12 mouse cellular contexts compared by ENCODE assay signal in the genomic region with DNA sequence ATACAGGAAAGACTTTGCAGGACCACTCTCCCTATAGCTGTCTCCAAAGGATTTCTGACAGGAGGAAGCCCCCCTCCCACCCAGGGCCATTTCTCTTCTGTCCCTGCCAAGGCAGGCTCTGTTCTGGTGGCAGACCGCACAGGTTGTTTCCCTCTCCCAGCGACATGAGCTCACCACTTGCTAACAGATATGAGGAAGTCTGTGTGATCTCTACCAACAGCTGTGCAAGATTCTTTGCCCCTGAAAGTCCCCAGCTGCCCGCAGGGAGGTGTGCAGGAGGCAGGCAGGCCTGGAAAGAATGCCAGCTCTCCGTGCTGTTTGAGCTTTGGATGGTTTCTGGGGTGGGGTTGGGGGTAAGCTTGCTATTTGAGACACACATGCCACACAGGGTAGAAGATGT. TPM values are rescaled to one million over a fixed set of nuclear protein-coding genes. Genes with fewer than 3 reads are reported as not detected.
DNase-seq lines count a peak whose midpoint lies in the region; ATAC-seq and TF ChIP-seq lines count a peak whose summit lies in the region.
"Had no signal": no experiment of that assay in that cellular context is flagged by ENCODE, and none has a peak within 500 bp of the region (broad histone marks: within the 10 kb centered on the region; RNA-seq: fewer than 3 reads in every experiment).

No protein-coding gene starts in this region.

- no peak for DNase-seq in heart, adult 2 months
- DNase-seq in A20 (ENCODE audit: low read depth, low spot score): peak; percentile 18
- DNase-seq in embryonic facial prominence, embryonic 14.5 days (ENCODE audit: low spot score): peak; percentile 88
- DNase-seq in mesoderm, embryonic 11.5 days (ENCODE audit: low read depth, low spot score): peak; percentile 42
- DNase-seq in frontal cortex, postnatal 36 days (ENCODE audit: low spot score in 2 of 2): no peak
- DNase-seq in left cerebral cortex, postnatal 36 days (ENCODE audit: low spot score in 2 of 2): no peak
- DNase-seq in natural killer cell, adult 2 months (ENCODE audit: low spot score in 2 of 2): no peak
- DNase-seq: gastrocnemius, postnatal 25 days had no signal

- intact Hi-C loops in heart, adult 2 months (cut with DNase I): no loop called here
- intact Hi-C loops in left cerebral cortex, postnatal 36 days (cut with DNase I): no loop called here

- no peak for TF ChIP-seq EP300 in heart, adult 2 months (IDR thresholded peaks at IDR 0.05; ENCODE audit: insufficient read depth, low read depth, low read length)

- no peaks in the 10 kb centered on the region for H3K36me3 ChIP-seq in heart, embryonic 14.5 days (ENCODE audit: control insufficient read depth, insufficient read depth, low read length)
- no peaks in the 10 kb centered on the region for H3K36me3 ChIP-seq in heart, adult 2 months (ENCODE audit: control insufficient read depth, insufficient read depth, low read length)
- no peaks in the 10 kb centered on the region for H3K36me3 ChIP-seq in embryonic facial prominence, embryonic 14.5 days (ENCODE audit: control insufficient read depth, insufficient read depth, low read length)
- H3K36me3 ChIP-seq: limb, embryonic 12.5 days had no signal

- 0 out of 2 replicates have a peak overlapping the region, but pooled peaks have one; percentile 5 for H3K9ac ChIP-seq in heart, embryonic 14.5 days (ENCODE audit: low read length)
- H3K9ac ChIP-seq in heart, adult 2 months (ENCODE audit: low read depth, low read length): no peak overlapping the region
- H3K9ac ChIP-seq in embryonic facial prominence, embryonic 14.5 days (ENCODE audit: low read depth, low read length): no peak overlapping the region
- H3K9ac ChIP-seq: limb, embryonic 12.5 days had no signal

- TF ChIP-seq CTCF in heart, adult 2 months (IDR thresholded peaks at IDR 0.05): no peak

- H3K27ac ChIP-seq in heart, embryonic 14.5 days (replicated peaks in 1 of 2; ENCODE audit: control insufficient read depth in 1 of 2, insufficient read depth in 1 of 2, low read depth in 2 of 2, low read length in 2 of 2): no peak overlapping the region
- H3K27ac ChIP-seq in heart, adult 2 months: no peak overlapping the region
- no peak overlapping the region for H3K27ac ChIP-seq in embryonic facial prominence, embryonic 14.5 days (replicated peaks; ENCODE audit: low read depth, low read length)
- H3K27ac ChIP-seq: layer of hippocampus, adult 2 months; limb, embryonic 12.5 days; macrophage had no signal

- peaks cover 0 to 4% of the 10 kb centered on the region in 2 experiments; a peak in 2 of 4 replicates for H3K4me1 ChIP-seq in heart, embryonic 14.5 days (ENCODE audit: control insufficient read depth in 2 of 2, insufficient read depth in 2 of 2, low read length in 2 of 2)
- H3K4me1 ChIP-seq in heart, adult 2 months (ENCODE audit: control insufficient read depth, insufficient read depth, low read length): no peaks in the 10 kb centered on the region
- peaks cover 12% of the 10 kb centered on the region for H3K4me1 ChIP-seq in embryonic facial prominence, embryonic 14.5 days (ENCODE audit: control insufficient read depth, insufficient read depth, low read length)

- H3K79me2 ChIP-seq in heart, adult 2 months (replicated peaks; ENCODE audit: control insufficient read depth, insufficient read depth, low read length): no peaks in the 10 kb centered on the region

- WGBS in heart, embryonic 14.5 days: 7% methylated on average over 4 of the region's 4 CpGs
- WGBS in heart, adult 2 months: 16% methylated on average over 4 of the region's 4 CpGs
- WGBS in embryonic facial prominence, embryonic 14.5 days: 16% methylated on average over 4 of the region's 4 CpGs

- no peak for ATAC-seq in heart, embryonic 14.5 days (ENCODE audit: insufficient number of reproducible peaks, insufficient read depth, low FRiP score, low read depth)
- ATAC-seq in embryonic facial prominence, embryonic 14.5 days (ENCODE audit: low read depth): peak; percentile 71

- no peak for TF ChIP-seq POLR2A in heart, adult 2 months (IDR thresholded peaks at IDR 0.05; ENCODE audit: insufficient read depth, low read depth, low read length)

- H3K4me2 ChIP-seq in heart, embryonic 14.5 days (ENCODE audit: low read length): no peak overlapping the region
- H3K4me2 ChIP-seq in embryonic facial prominence, embryonic 14.5 days (ENCODE audit: low read depth, low read length): no peak overlapping the region
- H3K4me2 ChIP-seq: limb, embryonic 12.5 days had no signal

- H3K9me3 ChIP-seq in heart, embryonic 14.5 days (ENCODE audit: control insufficient read depth, low read length): no peaks in the 10 kb centered on the region
- no peaks in the 10 kb centered on the region for H3K9me3 ChIP-seq in embryonic facial prominence, embryonic 14.5 days (ENCODE audit: control insufficient read depth, low read length)
- H3K9me3 ChIP-seq: limb, embryonic 12.5 days had no signal

- no peak overlapping the region for H3K4me3 ChIP-seq in heart, embryonic 14.5 days (ENCODE audit: control insufficient read depth in 1 of 2, insufficient read depth in 1 of 2, low read depth in 1 of 2, low read length in 2 of 2)
- no peak overlapping the region for H3K4me3 ChIP-seq in heart, adult 2 months
- H3K4me3 ChIP-seq in embryonic facial prominence, embryonic 14.5 days (ENCODE audit: low read depth, low read length): no peak overlapping the region
- H3K4me3 ChIP-seq: layer of hippocampus, adult 2 months; limb, embryonic 12.5 days had no signal

- no peaks in the 10 kb centered on the region; the same call in 1 of the 2 replicates for H3K27me3 ChIP-seq in heart, embryonic 14.5 days (ENCODE audit: control insufficient read depth, insufficient read depth, low read length)
- no peaks in the 10 kb centered on the region; the same call in 1 of the 2 replicates for H3K27me3 ChIP-seq in heart, adult 2 months (ENCODE audit: control insufficient read depth, insufficient read depth, low read length)
- H3K27me3 ChIP-seq in embryonic facial prominence, embryonic 14.5 days (replicated peaks; ENCODE audit: control insufficient read depth, insufficient read depth, low read length): no peaks in the 10 kb centered on the region

RNA-seq across cellular contexts. Expression of gene Parp11, which starts 38.9 kb away (rescaled TPM):
- polyA plus RNA-seq in heart, embryonic 14.5 days (2014; fragmentation: Nextera tagmentation; extraction: Ambion mirVana): 19.9 and 22.7 TPM in 2 replicates
- total RNA-seq in heart, adult 2 months (2021): 1 to 10 TPM; 7.0 to 8.2 TPM
- 5.3 and 10.0 TPM in 2 replicates for polyA plus RNA-seq in heart, adult 2 months (2012; rRNA removed)
- polyA plus RNA-seq in embryonic facial prominence, embryonic 14.5 days (2014; fragmentation: Nextera tagmentation; extraction: Ambion mirVana): 26.9 and 28.4 TPM in 2 replicates
- 10 to 100 TPM; 33.4 to 41.0 TPM for total RNA-seq in left cerebral cortex, postnatal 36 days (2021)

Comparison
In these comparisons a context has a peak if more than half of its experiments do, and no peak if none do; other contexts are left out.
1. DNase-seq: peak in A20 (single experiment), embryonic facial prominence, embryonic 14.5 days (single experiment) and mesoderm, embryonic 11.5 days (single experiment); none in heart, adult 2 months (0 of 2), frontal cortex, postnatal 36 days (0 of 2), left cerebral cortex, postnatal 36 days (0 of 2) and natural killer cell, adult 2 months (0 of 2).